Mouse (Mus musculus): ENCODE data around the gene Eva1c. TPM values are rescaled to one million over a fixed set of nuclear protein-coding genes. Genes with fewer than 3 reads are reported as not detected.
A peak's percentile ranks its signal among the peaks of the same experiment; 100 is the strongest.
"Not testable (repeated sequence)": the region's sequence is repeated elsewhere in the genome, so short reads cannot be mapped to it uniquely, and the experiment has no call there.

Gene Eva1c
- total RNA-seq, 2 experiments from 2014 or later: 1.6 to 2.9 TPM

DNA sequence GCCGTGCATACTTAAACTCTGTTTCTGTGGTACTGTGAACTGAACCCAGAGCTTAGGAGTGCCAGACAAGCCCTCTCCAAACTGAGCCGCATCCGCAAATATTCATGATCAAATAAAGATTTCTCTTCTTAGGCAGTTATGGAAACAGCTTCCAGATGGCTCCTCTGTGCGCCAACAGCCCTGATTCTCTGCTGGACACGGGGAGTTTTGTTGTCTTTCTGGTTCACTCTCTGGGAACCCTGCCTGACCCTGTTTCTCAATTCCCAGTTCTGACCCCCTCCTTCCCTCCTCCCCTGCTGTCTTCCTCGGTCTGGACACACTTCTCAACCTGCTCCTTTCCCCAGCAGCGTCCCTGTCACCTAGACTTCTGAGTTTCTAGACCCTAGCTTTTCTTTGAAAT lies 3.5 kb upstream of the Eva1c start:
- intact Hi-C loops (cut with DNase I): no loop called here
- DNase-seq: no peak

DNA sequence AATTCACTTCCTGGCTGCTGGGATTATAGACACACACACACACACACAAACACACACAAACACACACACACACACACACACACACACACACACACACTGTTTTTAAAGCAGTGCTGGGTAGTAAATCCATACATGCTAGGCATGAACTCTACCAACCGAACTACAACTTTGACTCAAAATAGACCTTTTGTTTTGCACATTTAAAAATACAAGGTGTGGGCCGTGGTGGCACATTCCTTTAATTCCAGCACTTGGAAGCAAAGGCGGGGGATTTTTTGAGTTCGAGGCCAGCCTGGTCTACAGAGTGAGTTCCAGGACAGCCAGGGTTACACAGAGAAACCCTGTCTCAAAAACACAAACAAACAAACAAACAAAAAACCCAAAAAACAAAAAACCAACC lies 2.5 kb upstream of the Eva1c start:
- DNase-seq; intact Hi-C loops (cut with DNase I): not testable (repeated sequence)

GRCm38 (mm10) chr16:90826041-90826440 lies 478 bp upstream of the Eva1c start:
- DNase-seq: no peak
- intact Hi-C loops (cut with DNase I): loop anchor here (5.0 kb wide), 1 partner anchor 186 kb away; the partner anchor contains the start of gene Synj1

GRCm38 (mm10) chr16:90827498-90827897 lies 979 bp downstream of the Eva1c start:
- DNase-seq: no peak
- intact Hi-C loops (cut with DNase I): loop anchor here (5.0 kb wide), 1 partner anchor 185 kb away; the partner anchor contains the start of gene Synj1

GRCm38 (mm10) chr16:90829136-90829535 lies 2.6 kb downstream of the Eva1c start:
- intact Hi-C loops (cut with DNase I): loop anchor here (2.0 to 5.0 kb wide), 2 partner anchors 106 to 183 kb away; partner anchors contain the start of genes Cfap298 and Synj1
- no peak for DNase-seq

DNA sequence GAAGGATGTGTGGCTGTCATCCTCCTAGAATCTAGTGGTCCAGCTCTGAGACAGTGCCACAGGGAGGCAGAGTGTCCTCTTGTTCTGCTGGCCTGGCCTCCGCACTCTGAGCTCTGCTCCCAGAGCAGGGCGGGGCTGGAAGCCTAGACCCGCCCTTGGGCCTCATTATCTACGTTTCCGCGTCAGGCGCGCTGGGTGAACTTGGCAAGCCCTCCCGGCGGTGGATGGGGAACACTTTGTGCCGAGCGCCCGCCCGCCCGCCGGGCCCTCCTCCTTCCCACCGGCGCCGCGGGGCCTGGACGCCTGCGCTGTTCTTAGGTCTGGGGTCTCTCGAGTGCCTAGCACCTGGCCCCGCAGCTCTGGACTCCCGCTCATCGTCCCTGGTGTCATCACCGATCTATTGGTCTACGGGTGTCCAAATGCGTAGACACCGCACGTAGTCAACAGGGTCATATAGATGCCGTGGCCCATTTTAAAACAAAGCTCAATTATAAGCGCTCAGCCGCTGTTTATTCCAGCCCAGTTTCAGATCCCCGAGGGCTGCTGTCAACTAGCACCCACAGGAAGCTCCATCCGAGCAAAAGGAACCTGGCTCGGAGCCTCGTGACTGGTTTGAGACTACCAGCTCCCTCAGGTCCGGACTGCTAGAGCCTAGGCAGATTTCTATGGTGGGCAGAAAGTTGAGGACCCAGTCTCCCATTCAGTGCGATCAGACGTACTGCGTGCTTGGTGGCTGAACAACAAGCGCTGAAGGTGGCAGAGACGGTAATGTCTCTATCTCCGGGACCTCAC lies 3.6 kb downstream of the Eva1c start:
- intact Hi-C loops (cut with DNase I): loop anchor here (2.0 to 5.0 kb wide), 3 partner anchors 95 to 182 kb away; partner anchors contain the start of genes Cfap298 and Synj1
- DNase-seq: peak; percentile 90 to 92

GRCm38 (mm10) chr16:90830686-90831439 lies 4.3 kb downstream of the Eva1c start:
- intact Hi-C loops (cut with DNase I): loop anchor here (2.0 kb wide), 1 partner anchor 94 kb away; no protein-coding TSS in a partner anchor

GRCm38 (mm10) chr16:90831676-90832075 lies 5.2 kb downstream of the Eva1c start:
- intact Hi-C loops (cut with DNase I): loop anchor here (2.0 kb wide), 1 partner anchor 93 kb away; no protein-coding TSS in a partner anchor
- DNase-seq: peak in 1 of 2 experiments; percentile 20

More at GRCm38 (mm10) chr16:90830686-90831439, 4.3 kb downstream of the Eva1c start:
- DNase-seq: peak; percentile 82 to 85

DNA sequence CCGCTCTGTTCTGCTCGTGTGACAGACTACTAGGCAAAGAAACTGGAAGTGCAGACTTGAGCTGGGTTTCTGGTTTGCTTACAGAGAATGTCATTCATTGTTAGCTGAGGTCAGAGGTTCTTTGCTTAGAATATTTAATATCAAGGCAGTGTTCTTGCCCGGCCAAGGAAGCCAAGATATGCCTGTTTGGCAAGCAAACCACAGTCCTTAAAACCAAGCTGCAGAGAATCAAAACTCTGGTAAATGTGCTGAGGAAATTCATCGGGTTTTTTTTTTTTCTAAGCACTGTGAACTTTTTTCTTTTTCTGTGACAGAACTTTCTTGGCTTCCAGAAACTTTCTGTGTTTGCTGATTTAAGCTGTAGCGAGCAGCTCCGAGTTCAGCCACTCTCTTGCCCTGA lies 6.0 kb downstream of the Eva1c start:
- intact Hi-C loops (cut with DNase I): no loop called here
- no peak for DNase-seq

DNA sequence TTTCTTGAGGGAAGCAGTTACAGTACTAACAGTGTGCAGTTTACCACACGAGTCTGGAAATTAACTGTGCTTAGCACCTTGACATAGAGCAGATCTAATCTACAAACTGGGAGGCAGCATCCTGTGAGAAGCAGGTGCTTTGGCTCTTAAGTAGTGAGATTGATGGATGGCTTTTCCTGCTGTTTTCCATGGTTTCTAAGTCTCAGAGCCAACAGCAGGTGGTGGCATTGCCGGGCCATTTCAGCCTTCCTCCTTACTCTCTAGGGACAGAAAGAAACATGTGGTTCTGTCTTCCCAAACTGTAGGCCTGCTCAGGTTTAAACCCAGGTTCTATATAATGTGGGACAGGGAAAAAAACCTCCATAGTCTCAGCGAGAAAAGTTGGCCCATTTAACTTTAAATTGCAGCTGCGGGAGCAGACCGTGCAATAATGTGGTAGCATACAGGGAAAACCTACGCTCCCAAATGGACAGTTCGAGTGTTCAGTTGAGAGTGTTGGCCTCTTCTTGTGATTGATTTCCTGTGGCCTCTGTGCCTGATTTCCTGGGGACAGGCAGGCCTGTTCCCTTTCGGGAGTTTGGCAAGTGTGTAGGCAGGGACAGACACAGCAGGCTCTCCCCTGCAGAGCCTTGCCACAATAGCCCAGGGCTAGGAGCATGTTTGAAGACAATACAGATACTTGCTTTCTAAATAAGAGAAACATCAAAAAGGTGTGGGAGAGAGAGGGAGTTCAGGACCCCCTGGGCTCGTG lies 6.7 kb downstream of the Eva1c start:
- intact Hi-C loops (cut with DNase I): no loop called here
- no peak for DNase-seq

DNA sequence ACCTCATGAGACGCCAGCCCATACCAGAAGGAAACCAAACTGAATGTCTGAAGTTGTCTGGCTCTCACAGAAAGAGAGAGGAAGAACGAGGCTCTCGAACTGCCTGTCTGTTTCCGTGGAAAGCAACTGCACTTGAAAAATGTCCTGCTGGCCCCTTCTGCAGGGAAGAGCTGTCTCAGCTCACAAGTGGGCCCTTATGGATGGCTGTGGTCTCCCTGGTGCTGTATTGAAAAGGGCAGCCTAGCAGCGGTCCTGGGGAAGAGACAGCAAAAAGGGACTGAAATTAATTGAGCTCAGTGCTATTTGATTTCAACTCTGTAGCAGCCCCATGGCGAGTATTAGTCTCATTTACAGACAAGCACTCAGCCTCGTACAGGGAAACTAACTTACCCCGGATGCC lies 10.9 kb downstream of the Eva1c start:
- no peak for DNase-seq
- intact Hi-C loops (cut with DNase I): no loop called here

- no peak for DNase-seq
- intact Hi-C loops (cut with DNase I): no loop called here
These were observed 15.6 kb downstream of the Eva1c start for GRCm38 (mm10) chr16:90842164-90842563.

DNA sequence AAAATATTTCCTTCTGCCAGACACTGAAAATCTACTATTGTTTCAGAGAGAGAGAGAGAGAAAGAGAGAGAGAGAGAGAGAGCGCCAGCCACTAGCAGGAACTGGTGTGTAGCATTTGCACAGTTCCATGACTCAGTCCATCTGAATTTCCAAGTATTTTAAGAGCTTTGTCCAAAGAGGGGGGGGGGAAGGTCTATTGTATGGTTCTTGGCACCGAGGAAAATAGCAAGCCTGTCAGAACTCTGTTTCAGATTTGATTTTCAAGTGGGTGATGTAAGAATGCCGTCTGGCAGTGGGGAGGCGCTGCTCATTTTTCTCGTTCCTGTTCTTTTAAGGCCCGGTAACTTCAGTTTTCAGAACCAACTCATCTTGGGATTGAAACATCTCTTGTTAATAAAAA lies 18.5 kb downstream of the Eva1c start:
- DNase-seq: no peak
- intact Hi-C loops (cut with DNase I): no loop called here

DNA sequence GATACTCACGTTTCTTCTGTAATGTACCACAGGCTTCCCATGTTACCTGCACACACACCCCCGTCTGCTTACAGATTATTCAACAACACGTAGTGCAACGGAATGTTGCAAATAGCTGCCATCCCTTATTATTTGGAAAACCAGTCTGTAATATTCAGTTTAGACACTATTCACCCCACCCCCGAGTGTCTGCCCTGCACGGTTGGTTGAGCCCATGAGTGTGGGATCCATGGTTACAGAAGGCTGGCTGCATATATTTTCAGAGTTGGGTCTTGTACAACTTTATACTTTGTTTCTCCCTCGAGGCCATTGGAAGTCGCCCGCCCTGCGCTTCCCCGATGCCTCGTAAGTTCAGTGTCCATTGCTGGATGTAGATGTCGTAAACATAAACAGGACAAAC lies 19.1 kb downstream of the Eva1c start:
- no peak for DNase-seq
- intact Hi-C loops (cut with DNase I): no loop called here

DNA sequence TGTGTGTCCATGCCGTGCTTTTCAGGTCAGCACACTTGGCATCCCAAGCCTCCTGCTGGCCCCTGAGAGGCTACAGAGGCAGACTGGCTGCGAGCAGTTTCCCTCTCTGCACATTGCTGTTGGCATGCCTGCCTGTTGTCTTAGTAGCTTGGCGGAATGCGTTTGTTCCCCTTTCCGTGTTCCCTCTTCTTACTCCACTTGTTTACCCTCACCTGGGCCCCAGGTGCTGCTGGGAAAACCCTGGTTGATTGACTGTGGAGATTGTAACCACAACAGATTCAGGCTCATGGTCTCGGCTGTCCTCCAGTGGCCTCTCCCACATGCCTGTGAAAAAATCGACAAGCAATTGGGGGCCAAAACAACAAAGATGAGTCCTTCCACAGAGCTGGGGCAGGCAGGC lies 22.2 kb downstream of the Eva1c start:
- intact Hi-C loops (cut with DNase I): no loop called here

GRCm38 (mm10) chr16:90849262-90849661 lies 22.7 kb downstream of the Eva1c start:
- DNase-seq: no peak
- intact Hi-C loops (cut with DNase I): no loop called here

More for the DNA sequence above, 22.2 kb downstream of the Eva1c start:
- DNase-seq: no peak

- intact Hi-C loops (cut with DNase I): no loop called here
- DNase-seq: no peak
These were observed 24.4 kb downstream of the Eva1c start for GRCm38 (mm10) chr16:90850881-90851280.

- DNase-seq: no peak
These were observed 25.3 kb downstream of the Eva1c start for GRCm38 (mm10) chr16:90851621-90852334.

DNA sequence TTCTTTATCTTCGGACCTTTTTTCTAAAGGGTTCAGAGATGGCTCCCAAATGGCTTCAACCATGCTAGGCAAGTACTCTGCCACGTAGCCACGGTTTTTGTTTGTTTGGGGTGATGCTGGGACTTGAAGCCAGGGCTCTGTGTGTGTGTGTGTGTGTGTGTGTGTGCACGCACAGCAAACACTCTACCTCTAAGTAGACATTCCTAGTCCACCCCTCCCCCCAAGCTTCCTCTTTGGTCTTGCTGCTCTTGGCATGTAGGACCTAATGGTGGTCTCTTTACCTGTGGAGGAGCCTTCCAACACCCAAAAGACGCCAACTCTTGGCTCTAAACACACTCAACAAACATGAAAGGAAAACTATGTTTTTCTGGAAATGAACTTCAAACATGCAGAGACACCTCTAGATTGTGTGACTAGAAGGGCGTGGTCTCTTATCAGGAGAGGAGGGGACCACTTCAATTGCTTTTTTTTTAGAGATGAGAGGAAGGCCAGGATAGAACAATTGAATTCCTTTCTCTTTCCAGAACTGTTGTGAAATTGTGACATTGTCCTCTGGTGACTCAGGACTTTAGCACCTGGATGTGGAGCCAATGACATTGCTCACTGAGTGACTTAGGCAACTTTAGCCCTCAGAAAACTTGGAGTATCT lies 30.2 kb downstream of the Eva1c start:
- DNase-seq: no peak
- intact Hi-C loops (cut with DNase I): no loop called here

More at GRCm38 (mm10) chr16:90851621-90852334, 25.3 kb downstream of the Eva1c start:
- intact Hi-C loops (cut with DNase I): no loop called here
